Mouse (Mus musculus): ENCODE measurements around the gene Trmt112. TPM values are rescaled to one million over a fixed set of nuclear protein-coding genes. Genes with fewer than 3 reads are reported as not detected.

The Trmt112 gene
- total RNA-seq, 2 experiments from 2014 or later = 54.7 to 56.4 TPM

DNA sequence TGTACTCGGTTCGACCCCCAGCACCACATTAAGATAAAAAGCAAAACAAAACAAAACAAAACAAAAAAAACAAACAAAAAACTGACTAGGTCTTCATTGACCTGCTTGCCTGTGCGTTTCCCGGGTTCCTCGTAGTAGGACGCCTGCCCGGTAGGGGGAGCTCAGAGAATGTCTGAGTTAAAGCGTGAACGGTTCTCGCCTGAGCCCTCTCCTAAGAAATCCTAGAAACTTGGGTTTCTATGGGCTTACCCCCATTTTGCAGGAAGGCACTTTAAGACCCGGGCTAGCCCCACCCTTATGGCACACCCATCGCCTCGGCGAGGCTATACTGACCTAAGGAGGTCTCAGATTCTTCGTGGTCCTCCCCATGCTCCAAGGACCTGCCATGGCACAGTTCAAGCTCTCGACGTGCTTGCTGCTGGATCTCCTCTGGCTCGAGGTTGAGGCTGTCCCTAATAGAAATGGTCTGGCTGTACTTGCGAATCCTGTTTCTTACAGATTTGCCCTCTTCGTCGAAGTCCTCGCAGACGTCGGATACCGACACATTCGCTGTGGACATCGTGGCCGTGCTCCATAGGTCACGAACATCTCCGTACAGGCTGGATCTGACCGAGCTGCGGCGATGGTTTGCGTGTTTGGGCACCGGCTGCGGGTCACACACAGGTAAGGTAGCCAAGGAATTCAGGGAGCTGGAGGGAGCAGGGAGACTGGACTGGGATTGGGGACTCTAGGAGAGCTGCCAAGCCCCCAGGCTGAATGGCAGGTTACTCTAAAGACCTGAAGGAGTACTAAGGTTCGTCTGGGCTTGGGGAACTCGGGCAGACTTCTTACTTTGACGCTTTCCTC lies 15.2 kb downstream of the Trmt112 start:
- DNase-seq (ENCODE audit: low spot score in 2 of 2) = peak; percentile 71 to 85

DNA sequence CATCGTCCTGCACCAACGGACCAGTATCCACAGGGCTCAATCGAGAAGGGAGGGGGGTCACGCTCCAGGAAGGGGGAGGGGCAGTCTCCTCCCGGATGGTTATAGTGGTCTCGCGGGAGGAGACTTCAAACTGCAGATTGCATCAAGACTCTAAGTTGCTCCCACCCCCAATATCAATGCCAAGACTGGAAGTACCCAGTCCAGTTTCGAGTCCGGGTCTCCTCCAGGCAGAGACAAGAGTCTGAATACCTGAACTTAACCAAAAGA lies 15.7 kb downstream of the Trmt112 start, which contains the start of gene Catsperz:
Gene Catsperz (minus strand): TSS at position 74 of the 267 bp plus-strand sequence.
- no peak for DNase-seq (ENCODE audit: low spot score in 2 of 2)

GRCm38 (mm10) chr19:6925611-6926329 lies 16.3 kb downstream of the Trmt112 start:
- no peak for DNase-seq (ENCODE audit: low spot score in 2 of 2)

DNA sequence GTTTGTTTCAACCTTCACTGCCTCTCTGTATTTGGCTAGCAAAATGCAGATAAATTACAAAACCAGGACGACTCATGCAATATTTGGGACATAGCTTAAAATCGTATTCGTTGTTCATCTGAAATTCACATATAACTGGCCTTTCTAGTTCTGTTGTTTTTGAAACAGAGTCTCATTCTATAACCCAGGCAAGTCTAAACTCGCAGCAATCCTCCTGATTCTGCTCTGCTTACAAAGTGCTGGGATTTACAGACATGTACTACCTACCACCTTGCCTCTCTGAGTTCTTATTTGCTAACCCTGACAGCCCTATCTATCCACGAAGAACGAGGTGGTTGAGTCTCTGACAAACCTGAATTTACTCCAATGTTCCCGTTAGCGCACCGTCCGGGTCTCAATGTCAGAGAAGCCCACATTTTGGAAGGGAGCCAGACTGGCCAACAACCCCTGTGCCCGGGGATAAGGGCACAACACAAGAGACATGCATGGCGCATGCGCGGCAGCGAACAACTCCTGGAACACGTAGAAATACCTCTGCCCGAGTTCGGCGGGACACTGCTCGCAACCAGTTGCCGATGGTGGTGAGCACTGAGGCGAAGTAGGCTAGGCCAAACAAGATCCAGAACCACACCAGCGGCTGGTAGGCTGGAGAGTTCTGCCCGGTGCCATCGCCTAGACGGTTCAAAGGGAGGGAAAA lies 17.2 kb downstream of the Trmt112 start:
- DNase-seq (ENCODE audit: low spot score in 2 of 2) = no peak

- DNase-seq (ENCODE audit: low spot score in 2 of 2) = no peak
These were observed 18.6 kb downstream of the Trmt112 start for GRCm38 (mm10) chr19:6928080-6928479.

- peak in 1 of 2 experiments; percentile 9 for DNase-seq (ENCODE audit: low spot score in 2 of 2)
These were observed 21.5 kb downstream of the Trmt112 start for GRCm38 (mm10) chr19:6931002-6931401.

DNA sequence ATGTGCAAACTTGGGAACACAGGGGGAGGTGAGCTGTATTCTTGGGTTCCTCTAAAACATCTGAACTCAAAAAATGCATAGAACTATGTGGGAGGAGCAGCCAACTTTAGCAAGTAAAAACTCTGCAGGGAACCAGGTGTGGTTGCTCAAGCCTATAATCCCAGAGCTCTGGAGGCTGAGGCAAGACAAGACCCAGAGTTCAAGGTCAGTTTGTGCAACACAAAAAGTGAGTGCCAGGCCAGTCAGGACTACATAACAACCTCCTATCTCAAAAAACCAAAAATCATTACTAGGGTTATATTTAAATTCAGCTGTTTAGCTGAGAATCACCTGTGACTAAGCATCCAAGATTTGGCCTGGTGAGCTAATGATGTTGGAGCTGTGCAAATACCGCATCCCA lies 22.5 kb downstream of the Trmt112 start:
- DNase-seq (ENCODE audit: low spot score in 2 of 2) = no peak

DNA sequence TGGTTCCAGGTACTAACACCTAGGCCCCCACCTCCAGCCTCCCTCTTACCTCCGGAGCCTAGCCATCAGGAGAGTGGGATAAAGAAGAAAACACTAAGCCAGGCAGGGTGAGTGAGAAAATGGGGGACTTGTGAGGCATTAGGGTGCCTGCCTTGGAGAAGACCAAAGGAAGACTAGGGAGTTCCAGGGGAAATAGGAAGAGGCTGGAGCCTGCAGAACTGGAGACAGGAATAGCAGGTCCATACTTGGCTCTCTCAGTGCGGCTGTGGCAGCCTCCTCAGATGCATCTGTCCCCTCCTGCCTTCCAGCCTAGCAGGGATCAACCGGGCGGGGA lies 23.6 kb downstream of the Trmt112 start:
- DNase-seq (ENCODE audit: low spot score in 2 of 2) = peak in 1 of 2 experiments; percentile 11

DNA sequence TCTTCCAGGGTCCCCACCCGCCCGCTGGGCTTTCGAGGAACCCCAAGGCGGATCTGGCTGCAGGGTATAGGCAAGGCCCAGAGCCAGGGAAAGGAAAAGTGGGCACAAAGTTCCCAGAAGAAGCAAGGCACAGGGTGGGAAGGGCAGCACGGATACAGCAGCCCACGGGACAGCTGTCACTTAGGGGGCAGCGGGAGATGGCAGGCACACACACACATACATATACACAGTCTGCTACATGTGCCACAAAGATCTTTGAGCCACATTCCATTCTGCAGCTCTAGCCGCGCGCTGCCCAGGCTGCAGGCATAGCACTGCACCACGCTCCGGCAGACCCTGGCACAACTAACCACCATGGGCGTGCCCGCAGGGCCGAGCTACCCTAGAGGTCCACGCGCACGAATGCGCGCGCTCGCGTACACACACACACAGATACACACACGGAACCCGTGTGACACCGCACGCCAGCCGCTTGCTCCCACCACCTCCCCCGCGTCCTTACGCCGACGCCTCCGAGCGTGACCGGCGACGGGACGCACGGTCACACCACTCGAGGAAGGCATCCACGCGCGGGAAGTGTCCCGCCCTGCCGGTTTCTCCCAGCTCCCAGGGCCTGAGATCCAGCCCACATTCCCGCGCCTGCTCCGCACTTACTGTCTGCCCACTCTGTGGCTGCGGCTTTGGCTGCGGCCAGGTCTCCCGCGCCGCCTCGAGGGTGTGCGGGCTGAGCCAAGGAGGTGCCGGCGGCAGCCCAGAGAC lies 24.1 kb downstream of the Trmt112 start:
- DNase-seq (ENCODE audit: low spot score in 2 of 2) = peak in 1 of 2 experiments; percentile 19

- peak in 1 of 2 experiments; percentile 15 for DNase-seq (ENCODE audit: low spot score in 2 of 2)
These were observed 24.9 kb downstream of the Trmt112 start, which contains the start of gene Kcnk4 for GRCm38 (mm10) chr19:6934195-6934977. Kcnk4 (minus strand) TSS chr19:6934515.

DNA sequence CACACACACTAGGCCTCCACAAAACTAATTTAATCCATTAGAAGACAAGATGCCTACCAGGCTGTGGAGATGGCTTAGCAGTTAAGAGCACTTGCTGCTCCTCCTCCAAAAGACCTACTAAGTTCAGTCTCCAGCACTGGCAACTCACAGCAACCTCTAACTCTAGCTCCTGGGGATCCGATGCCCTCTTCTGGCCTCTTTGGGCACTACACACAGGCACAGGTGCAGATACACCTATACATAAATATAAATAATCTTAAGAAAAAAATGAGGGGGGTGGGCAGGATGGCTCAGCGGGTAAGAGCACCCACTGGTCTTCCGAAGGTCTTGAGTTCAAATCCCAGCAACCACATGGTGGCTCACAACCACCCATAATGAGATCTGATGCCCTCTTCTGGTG lies 26.8 kb downstream of the Trmt112 start:
- DNase-seq (ENCODE audit: low spot score in 2 of 2) = no peak

- no peak for DNase-seq (ENCODE audit: low spot score in 2 of 2)
These were observed 28.3 kb downstream of the Trmt112 start for GRCm38 (mm10) chr19:6937541-6938465.

DNA sequence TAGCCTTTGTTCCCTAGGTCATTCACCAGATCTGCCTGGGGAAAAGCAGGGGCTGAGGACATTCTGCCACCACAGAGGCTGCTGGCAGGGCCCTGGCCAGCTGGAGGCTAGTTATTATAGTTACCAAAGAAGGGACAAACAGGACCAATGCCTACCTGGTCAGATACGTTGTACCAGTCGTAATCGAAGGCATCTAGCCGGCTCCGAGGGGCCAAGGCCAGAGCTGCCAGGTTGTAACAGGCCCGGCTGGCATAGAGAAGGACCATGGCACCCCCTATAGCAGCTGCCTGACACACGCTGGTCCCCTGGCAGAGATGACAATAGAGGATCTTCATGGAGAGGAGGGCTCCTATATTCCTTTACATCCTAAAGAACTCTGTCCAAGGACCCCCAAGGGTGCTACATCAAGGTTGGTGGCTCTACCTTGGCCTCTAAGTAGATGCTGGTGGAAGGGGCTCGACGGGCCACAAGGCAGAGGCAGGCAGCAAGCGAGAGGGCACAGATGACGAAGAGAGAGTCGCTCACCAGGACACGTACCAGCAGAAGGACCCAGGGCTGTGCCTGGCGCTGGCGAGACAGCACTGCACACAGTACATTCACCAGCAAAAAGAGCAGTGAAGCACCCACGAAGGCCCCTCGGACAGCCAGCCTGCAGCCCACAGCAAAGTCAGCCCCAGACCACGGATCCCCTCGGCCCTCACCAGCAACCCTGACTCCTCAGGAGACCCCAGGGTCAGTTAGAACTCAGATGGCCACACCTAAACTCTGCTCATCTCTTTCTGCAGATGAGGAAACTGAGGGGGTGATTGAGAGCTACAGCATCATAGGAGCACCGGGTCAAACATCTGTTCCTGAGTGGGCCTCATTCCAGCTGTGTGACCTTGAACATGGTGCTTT lies 29.9 kb downstream of the Trmt112 start:
- no peak for DNase-seq (ENCODE audit: low spot score in 2 of 2)

DNA sequence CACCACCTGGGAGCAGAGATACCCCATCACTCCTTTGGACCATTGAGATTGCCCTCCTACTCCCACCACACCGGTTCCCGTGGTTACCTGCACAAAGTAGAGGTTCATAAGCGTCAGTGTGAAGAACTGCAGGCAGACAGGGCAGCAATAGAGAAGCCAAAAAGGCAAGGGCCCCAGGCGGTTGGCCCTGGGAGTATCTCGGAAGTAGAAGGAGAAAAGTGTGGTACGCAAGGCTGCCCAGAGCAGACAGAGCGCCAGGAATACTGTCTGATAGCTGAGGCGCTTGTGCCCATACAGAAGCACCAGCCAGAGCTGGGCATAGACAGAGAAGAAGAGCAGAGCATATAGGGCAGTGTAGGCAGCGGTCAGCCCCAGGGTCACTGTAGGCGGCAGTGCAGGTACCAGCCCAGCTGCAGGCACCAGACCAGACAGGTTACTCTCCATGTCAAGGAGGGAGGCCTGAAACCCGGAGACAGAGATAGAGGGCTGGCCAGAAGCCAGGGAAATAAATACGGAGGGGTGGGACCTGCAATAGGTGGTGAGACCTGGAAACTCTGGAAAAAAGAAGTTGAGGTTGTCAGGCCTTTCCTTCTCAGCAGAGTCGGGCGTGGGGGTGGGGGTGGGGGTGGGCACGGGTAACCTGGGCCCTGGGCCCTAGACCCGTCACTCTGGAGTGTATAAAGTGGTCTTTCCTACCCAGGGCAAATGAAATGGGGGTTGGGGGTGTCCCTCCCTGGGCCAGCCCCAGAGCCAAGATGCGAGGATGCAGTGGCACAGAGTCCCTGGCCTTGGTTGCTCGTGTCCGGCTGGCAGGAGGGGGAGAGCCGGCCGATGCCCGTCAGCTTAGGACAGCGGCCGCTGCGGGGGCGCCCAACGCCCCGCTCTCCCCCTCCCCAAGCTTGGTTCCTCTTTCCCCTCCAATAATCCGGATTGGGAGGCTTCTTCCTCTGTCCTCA lies 31.2 kb downstream of the Trmt112 start:
- peak in 1 of 2 experiments; percentile 17 for DNase-seq (ENCODE audit: low spot score in 2 of 2)

DNA sequence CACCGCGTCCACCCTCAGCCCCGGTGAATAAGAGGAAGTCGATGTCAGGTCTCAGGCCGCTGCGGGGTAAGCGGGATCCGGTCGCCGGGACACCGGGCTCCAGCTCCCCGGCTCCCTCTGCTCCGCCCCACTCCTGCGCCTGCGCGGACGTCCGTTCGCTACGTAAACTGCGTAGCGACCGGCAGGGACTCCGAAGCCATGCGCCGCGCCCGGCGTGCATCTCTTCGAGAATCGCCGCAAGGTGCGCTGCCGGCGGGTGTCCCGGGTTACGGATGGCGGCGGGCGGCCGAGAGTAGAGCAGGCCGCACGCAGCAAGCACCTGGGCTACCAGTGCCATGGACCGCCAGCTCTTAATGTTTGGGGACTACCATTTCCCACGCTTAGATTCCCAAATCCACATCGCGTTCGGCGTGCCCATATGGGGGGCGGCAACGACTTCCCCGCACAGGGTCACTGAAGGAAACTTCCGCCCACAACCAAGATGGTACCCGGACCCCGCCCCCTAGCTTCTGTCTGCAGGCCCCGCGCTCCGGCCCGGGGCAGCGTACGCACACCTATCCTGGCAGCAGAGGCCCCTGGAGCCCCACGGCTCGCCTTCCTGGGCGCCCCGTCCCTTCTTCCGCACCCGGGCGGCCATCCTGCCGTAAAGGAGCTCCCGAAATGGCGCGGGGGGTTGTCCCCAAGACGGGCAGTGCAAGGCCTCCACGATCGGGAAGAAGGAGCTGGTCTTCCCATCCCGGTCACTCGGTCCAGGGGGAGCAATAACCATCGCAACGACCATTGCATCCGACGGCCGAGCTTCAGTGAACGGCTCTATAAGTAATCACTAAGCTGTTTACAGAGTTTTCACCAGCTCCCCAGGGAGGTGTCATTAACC lies 32.1 kb downstream of the Trmt112 start, which contains the start of gene Bad:
Gene Bad (plus strand): TSS at position 490 of the 877 bp plus-strand sequence.
- DNase-seq (ENCODE audit: low spot score in 2 of 2) = peak; percentile 94

DNA sequence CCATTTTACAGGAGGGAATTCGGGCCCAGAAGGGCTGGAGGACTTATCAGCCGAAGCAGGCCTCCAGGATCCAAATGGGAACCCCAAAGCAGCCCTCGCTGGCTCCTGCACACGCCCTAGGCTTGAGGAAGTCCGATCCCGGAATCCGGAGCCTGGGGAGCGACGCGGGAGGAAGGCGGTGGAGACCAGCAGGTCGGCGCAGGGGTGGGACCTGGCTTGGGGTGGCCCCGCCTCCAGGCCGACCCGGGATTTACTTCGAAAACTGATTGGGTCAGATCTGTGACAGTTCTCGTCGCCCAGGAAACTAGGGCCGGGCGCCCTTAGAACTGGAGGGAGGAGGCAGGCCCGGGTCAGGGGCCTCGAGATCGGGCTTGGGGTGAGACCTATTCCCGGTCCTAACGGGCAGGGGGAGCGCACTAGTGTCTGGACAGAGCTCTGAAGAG lies 32.8 kb downstream of the Trmt112 start, which contains the start of gene Gpr137:
Gene Gpr137 (minus strand): TSS at position 232 of the 443 bp plus-strand sequence.
- peak; percentile 91 to 94 for DNase-seq (ENCODE audit: low spot score in 2 of 2)
